Mouse (Mus musculus): ENCODE results near the gene Ibtk.
A peak's percentile ranks its signal among the peaks of the same experiment; 100 is the strongest.

Gene Ibtk

GRCm38 (mm10) chr9:85749142-85749921 lies at the start of gene Ibtk:
TSS of gene Ibtk (minus strand) at chr9:85749334.
- peak; percentile 97 for DNase-seq (ENCODE audit: low spot score)

GRCm38 (mm10) chr9:85791521-85791920 lies 42.4 kb upstream of the Ibtk start:
- peak; percentile 82 for DNase-seq (ENCODE audit: low spot score)

GRCm38 (mm10) chr9:85780249-85780648 lies 31.1 kb upstream of the Ibtk start:
- no peak for DNase-seq (ENCODE audit: low spot score)

- no peak for DNase-seq (ENCODE audit: low spot score)
These were observed 30.3 kb upstream of the Ibtk start for GRCm38 (mm10) chr9:85779458-85779857.

DNA sequence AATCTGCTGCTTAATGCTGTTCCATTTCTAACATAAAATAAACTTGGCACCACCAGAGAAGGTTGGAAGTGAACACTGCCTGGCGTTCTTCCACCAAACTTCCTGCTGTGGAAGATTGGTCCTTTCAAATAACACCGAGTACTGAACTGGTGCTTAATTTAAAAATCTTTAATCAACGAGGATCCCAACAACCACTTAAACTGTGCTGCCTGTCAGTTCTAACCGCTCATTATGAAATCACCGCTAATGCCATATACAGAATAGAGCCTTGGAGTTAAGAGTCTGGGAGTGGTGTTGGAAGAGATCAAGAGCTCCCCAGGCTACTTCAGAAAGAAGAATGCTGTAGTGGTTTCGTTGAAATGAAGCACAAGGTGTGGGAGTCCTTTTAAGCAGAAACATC lies 28.4 kb upstream of the Ibtk start:
- DNase-seq (ENCODE audit: low spot score), result no peak

DNA sequence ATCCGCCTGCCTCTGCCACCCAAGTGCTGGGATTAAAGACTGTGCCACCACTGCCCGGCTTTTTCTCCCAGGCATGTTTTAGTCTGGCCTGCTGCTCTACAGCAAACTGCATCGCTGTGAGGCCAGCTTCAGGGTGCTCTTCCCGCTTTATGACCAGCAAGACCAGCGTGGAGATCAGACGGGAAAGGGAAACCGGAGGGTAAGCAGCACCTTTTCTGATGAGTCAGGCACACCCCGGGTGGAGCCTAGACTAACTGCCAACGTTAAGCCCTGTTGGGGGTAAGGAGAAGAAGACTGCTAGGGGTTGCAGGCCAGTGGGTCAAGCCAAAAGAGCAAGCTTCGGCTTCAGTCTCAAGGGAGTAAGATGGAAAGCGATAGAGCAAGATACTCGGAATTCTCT lies 23.1 kb upstream of the Ibtk start:
- no peak for DNase-seq (ENCODE audit: low spot score)

DNA sequence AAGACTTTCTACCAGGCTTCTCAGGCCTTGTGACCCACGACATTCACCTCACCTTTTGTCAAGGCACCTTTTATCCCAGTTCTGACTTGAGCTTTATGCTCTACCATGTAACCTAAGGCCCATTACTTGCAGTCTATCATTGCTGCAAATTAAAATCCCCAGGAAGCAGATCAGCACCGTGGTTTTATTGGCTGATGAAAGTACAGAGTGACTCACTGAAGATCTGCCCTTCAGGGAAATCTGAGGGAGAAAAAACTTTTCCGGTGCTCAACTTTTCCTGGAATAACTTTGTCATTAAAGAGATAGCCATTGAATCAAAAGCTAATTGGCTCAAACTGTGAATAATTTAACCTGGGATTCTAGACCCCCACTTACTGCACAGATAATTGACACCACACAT lies 22.3 kb upstream of the Ibtk start:
- no peak for DNase-seq (ENCODE audit: low spot score)

- DNase-seq (ENCODE audit: low spot score), result no peak
These were observed 21.2 kb upstream of the Ibtk start for GRCm38 (mm10) chr9:85770369-85770768.

- no peak for DNase-seq (ENCODE audit: low spot score)
These were observed 20.1 kb upstream of the Ibtk start for GRCm38 (mm10) chr9:85769057-85769789.

DNA sequence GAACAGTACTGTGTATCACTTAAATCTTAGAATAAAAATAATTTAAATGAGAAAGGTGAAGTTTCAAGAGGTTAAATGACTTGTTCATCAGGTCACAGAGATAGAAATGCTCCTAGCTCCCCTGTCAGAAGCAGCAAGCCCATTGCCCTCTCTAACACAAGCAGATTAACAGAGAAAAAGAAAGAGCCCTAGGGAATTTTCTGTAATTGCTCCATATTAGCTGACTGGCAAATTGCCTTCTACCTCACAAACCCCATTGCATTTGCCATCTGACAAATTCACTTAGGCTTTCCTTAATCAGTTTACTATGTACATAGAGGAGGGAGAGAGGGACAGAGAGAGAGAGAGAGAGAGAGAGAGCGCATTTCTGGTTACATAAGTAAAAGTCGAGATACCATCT lies 18.1 kb upstream of the Ibtk start:
- DNase-seq (ENCODE audit: low spot score), result no peak

GRCm38 (mm10) chr9:85762476-85762875 lies 13.3 kb upstream of the Ibtk start:
- DNase-seq (ENCODE audit: low spot score), result no peak

DNA sequence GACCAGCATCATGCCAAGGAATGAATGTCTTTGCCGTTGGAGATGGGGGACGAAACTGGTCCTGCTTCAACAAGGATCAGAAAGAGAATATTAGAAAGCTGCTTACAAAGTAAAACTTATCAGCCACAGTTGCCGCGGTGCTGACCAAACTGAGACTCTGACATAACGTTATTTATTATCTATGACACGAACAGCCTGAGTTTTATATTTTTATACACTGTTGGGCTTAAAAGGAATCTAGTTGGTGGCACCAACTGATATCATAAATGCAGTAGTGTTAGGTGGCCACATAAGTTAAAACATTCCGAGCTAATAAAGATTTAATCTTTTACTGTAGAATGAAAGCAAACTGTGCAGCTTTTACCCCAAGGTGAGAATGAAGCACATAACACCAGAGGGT lies 1.7 kb upstream of the Ibtk start:
- DNase-seq (ENCODE audit: low spot score), result no peak

DNA sequence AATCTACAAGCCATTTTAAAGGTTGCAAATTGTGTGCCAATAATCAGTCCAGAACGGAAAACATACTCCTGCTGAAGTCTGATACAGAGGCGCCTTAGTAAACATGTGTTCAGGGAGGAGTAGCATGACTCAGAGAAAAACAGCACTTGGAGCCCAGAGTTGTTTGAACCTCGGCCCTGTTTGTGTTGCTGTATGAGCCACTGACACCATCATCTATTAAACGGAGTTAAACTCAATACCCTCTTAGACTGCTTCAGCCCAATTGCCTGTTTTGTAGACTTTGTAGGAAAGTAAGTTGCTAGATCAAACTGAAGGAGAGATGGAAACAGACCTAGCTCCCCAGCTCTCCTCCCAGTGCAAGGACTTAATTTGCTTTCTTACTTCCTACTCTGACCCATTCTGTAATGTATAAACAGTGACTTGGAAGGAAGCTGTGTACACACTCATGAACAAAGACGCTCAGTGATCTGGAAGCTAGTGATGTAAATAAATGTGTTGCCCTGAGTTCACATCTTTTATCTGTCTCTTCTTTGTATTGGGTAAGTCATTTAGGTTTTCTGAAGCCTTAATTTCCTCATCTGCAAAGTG lies 882 bp upstream of the Ibtk start:
- no peak for DNase-seq (ENCODE audit: low spot score)

- peak; percentile 84 for DNase-seq (ENCODE audit: low spot score)
These were observed 661 bp downstream of the Ibtk start for GRCm38 (mm10) chr9:85748204-85749141.

DNA sequence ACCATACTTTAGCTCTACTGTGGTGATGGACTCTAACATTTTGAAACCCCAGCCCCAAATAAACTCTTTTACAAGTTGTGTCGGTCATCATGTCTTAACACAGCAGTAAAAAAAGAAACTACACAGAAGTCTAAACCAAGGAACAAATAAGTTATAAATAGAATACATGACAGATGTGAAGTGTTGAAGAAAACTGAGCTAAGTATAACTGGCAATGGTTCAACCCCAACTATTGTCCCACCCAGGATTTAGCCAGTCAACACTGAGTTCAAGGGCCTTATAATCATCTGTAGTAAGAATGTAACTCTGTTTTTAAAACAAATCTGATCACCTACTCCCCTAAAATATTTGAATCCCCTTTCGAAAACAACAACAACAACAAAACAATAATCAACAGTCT lies 3.6 kb downstream of the Ibtk start:
- no peak for DNase-seq (ENCODE audit: low spot score)

DNA sequence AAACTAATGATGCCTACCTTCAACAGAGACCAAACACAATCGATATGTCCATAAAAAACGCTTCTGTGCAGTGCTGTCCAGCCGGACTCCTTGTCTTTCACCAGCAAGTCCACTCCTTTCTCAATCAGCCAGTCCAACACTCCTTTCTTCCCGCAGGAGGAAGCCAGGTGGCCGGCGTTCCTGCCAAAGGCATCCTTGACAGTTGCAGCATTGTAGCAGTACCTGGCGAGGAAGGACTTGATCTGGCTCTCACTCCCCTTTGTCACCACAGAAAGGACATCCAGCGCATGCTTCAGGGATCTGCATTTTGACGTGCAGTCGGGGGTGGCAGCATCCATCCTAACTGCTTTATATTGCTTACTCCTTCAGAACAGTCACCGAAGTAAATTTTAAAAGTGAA lies 5.8 kb downstream of the Ibtk start:
- no peak for DNase-seq (ENCODE audit: low spot score)

- DNase-seq (ENCODE audit: low spot score), result no peak
These were observed 7.0 kb downstream of the Ibtk start for GRCm38 (mm10) chr9:85742107-85742506.

DNA sequence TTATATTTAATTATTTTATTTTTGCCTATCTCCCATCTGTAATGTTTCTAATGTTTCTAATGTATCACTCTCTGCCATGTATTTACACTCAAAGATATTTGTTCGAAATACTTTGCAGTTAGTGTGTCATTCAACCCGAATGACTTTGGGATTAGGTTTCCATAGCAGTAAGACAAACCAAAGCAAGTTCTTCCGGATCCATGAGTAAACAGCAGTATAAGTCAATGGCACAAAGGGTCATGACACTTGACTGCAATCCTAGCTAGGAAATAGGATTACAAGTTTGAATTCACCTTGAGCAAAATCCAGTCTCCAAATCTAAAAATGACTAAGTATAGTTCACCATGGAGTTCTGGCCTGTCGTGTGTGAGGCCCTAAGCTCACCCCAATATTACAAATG lies 9.9 kb downstream of the Ibtk start:
- no peak for DNase-seq (ENCODE audit: low spot score)

- DNase-seq (ENCODE audit: low spot score), result no peak
These were observed 14.3 kb downstream of the Ibtk start for GRCm38 (mm10) chr9:85734821-85735220.

- DNase-seq (ENCODE audit: low spot score), result no peak
These were observed 25.1 kb downstream of the Ibtk start for GRCm38 (mm10) chr9:85724078-85724477.

- no peak for DNase-seq (ENCODE audit: low spot score)
These were observed 31.8 kb downstream of the Ibtk start for GRCm38 (mm10) chr9:85717336-85717735.

- no peak for DNase-seq (ENCODE audit: low spot score)
These were observed 41.8 kb downstream of the Ibtk start for GRCm38 (mm10) chr9:85707302-85707701.
